Mouse (Mus musculus) myocyte (in vitro differentiated cells): Measurements from ENCODE around the gene Bmp6. TPM values are rescaled to one million over a fixed set of nuclear protein-coding genes. Genes with fewer than 3 reads are reported as not detected.
A peak's percentile ranks its signal among the peaks of the same experiment; 100 is the strongest.

Experiments
- H3K27me3 ChIP-seq: one replicate; pipeline ENCODE4 v1.6.1; 2011; ENCODE audit not compliant: control insufficient read depth, insufficient read depth, insufficient read length
- H3K36me3 ChIP-seq: one replicate; pipeline ENCODE4 v1.6.1; 2011; ENCODE audit not compliant: control insufficient read depth, insufficient read depth
- H3K4me2 ChIP-seq: one replicate; pipeline ENCODE4 v1.6.1; 2011; ENCODE audit warnings: low read depth, control low read depth
- H3K4me3 ChIP-seq: one replicate; pipeline ENCODE4 v1.5.1; 2011; ENCODE audit warnings: mild to moderate bottlenecking, control low read depth, moderate library complexity
- H3K79me2 ChIP-seq: one replicate; pipeline ENCODE4 v1.6.1; 2011; ENCODE audit not compliant: control insufficient read depth, insufficient read depth
- H3ac ChIP-seq: one replicate; pipeline ENCODE4 v1.6.1; 2011; ENCODE audit not compliant: control insufficient read depth, insufficient read length
- CEBPB ChIP-seq: IDR thresholded peaks from 2 replicates; pipeline ENCODE4 v1.6.1; 2011; ENCODE audit warnings: mild to moderate bottlenecking, moderate library complexity; ENCODE audit not compliant: poor library complexity, insufficient read depth, severe bottlenecking
- E2F4 ChIP-seq: IDR thresholded peaks from one replicate; pipeline ENCODE4 v1.6.1; 2011; ENCODE audit warnings: mild to moderate bottlenecking, control low read depth, moderate library complexity; ENCODE audit not compliant: insufficient read depth
- MAX ChIP-seq: IDR thresholded peaks from one replicate; pipeline ENCODE4 v1.6.1; 2011; ENCODE audit warnings: low read depth, mild to moderate bottlenecking, control low read depth
- MYOD1 ChIP-seq, 3 experiments: IDR thresholded peaks; one replicate each; pipeline ENCODE4 v1.6.1; 2011; ENCODE audit warnings: control low read depth in 2 of 3, low read depth in 2 of 3, mild to moderate bottlenecking in 2 of 3, moderate library complexity in 1 of 3; ENCODE audit not compliant: insufficient read length in 2 of 3, control insufficient read depth in 1 of 3
- MYOG ChIP-seq, 3 experiments: IDR thresholded peaks; one replicate each; pipeline ENCODE4 v1.6.1; 2011; ENCODE audit warnings: control low read depth in 2 of 3, low read depth in 2 of 3, mild to moderate bottlenecking in 2 of 3; ENCODE audit not compliant: insufficient read length in 2 of 3, control insufficient read depth in 1 of 3, insufficient read depth in 1 of 3
- POLR2A ChIP-seq: IDR thresholded peaks from one replicate; pipeline ENCODE4 v1.6.1; 2011; ENCODE audit warnings: low read depth, mild to moderate bottlenecking, control low read depth, moderate library complexity; ENCODE audit not compliant: insufficient read length
- POLR2AphosphoS2 ChIP-seq: IDR thresholded peaks from one replicate; pipeline ENCODE4 v1.6.1; 2011; ENCODE audit warnings: low read depth, control low read depth; ENCODE audit not compliant: insufficient read length
- REST ChIP-seq: IDR thresholded peaks from one replicate; pipeline ENCODE4 v1.6.1; 2011; ENCODE audit warnings: mild to moderate bottlenecking, control low read depth, moderate library complexity; ENCODE audit not compliant: insufficient read depth, insufficient read length
- SRF ChIP-seq: IDR thresholded peaks from one replicate; pipeline ENCODE4 v1.6.1; 2011; ENCODE audit warnings: low read depth; ENCODE audit not compliant: control insufficient read depth, insufficient read length
- TCF12 ChIP-seq: IDR thresholded peaks from one replicate; pipeline ENCODE4 v1.6.1; 2011; ENCODE audit warnings: mild to moderate bottlenecking, control low read depth; ENCODE audit not compliant: poor library complexity, insufficient read depth, severe bottlenecking
- TCF3 ChIP-seq: IDR thresholded peaks from one replicate; pipeline ENCODE4 v1.6.1; 2011; ENCODE audit warnings: low read depth, control low read depth; ENCODE audit not compliant: insufficient read length
- USF1 ChIP-seq: IDR thresholded peaks from one replicate; pipeline ENCODE4 v1.6.1; 2011; ENCODE audit warnings: low read depth, mild to moderate bottlenecking, control low read depth, moderate library complexity
- polyA plus RNA-seq: library from polyadenylated mRNA; unstranded; fragments of >200 nt; fragmentation: generic; extraction: Trizol; gene quantifications from one replicate; pipeline ENCODE4 v1.2.1, GENCODE M21; 2012; ENCODE audit warnings: missing spikeins

The Bmp6 gene
- polyA plus RNA-seq, 1 experiment: 0.06 TPM

DNA sequence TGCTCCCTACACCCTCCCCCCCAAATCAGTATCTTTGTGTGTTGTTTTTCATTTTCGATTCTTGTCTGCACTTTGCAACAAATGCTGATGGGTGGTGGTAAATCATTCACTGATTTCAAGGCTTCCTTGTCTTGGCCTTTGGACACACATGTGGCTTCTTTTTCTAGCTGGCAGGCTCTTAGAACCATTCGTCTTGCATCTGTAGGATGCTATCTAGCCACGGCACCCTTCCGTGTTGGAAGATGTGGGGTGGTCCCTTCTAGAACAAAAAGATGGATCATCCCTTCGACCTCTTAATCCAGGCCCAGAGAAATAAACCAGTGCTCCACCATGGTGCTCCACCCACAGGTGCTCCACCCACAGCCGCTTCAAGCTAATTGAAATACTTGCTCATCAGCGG lies 19.0 kb downstream of the Bmp6 start:
- H3ac ChIP-seq: no peak overlapping the region
- TF ChIP-seq USF1 (no peak), POLR2AphosphoS2 (no peak), MYOG (IDR thresholded peaks at IDR 0.05; ENCODE audit: control insufficient read depth in 1 of 3, insufficient read depth in 1 of 3, insufficient read length in 2 of 3, low read depth in 2 of 3) (no peak), TCF3 (no peak), CEBPB (no peak), POLR2A (no peak)
- peaks cover 5% of the 10 kb centered on the region for H3K27me3 ChIP-seq
- no peaks in the 10 kb centered on the region for H3K79me2 ChIP-seq
- no peaks in the 10 kb centered on the region for H3K36me3 ChIP-seq
- no peak overlapping the region for H3K4me2 ChIP-seq
- H3K4me3 ChIP-seq: no peak overlapping the region

DNA sequence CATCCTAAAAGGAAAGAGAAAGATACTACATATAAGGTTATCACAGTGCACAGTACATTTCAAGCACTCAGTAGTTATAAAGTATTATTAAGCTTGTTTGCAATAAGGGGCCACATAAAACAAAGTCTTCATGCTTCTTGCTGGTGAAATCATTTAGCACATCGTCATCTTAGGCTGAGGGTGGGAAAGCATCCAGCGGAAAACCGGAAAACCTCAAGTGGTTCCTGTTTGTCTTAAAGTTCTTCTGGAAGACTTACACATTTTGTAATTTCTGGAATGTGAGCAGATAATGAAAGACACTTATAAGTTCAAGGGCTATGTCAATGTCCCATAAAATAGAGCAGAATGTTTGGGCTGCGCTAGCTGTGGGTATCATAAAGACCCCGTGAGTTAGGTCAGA lies 24.7 kb downstream of the Bmp6 start:
- Histone ChIP-seq H3K79me2 (no peaks in the 10 kb centered on the region), H3K27me3 (peaks cover 5% of the 10 kb centered on the region), H3ac (no peak overlapping the region), H3K36me3 (no peaks in the 10 kb centered on the region), H3K4me3 (no peak overlapping the region), H3K4me2 (no peak overlapping the region)
- TF ChIP-seq MYOG (IDR thresholded peaks at IDR 0.05; ENCODE audit: control insufficient read depth in 1 of 3, insufficient read depth in 1 of 3, insufficient read length in 2 of 3, low read depth in 2 of 3) (no peak), USF1 (no peak), E2F4 (no peak), CEBPB (no peak), TCF12 (no peak), SRF (no peak), MYOD1 (IDR thresholded peaks at IDR 0.05; ENCODE audit: control insufficient read depth in 1 of 3, insufficient read length in 2 of 3, low read depth in 2 of 3) (no peak), POLR2AphosphoS2 (no peak), MAX (no peak), TCF3 (no peak)

DNA sequence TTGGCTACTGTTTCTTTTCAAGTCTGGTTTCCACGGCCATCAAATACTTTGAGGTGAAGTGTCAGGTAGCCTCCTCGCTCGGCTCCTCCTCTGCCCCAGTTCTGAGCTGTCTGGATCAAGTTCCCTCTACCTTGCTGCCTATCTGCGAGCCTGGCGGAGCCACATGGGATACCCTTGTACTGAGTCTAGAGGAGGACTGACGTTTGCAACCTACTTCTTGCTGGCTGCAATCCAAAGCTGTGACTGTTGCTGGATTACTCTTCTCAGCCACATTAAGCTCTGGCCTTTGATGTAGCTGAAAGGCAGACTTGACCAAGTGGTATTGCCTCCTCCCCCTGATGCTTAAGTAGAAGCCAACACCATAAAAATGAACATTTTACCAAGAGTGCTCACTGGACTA lies 31.2 kb downstream of the Bmp6 start:
- Histone ChIP-seq H3K27me3 (no peaks in the 10 kb centered on the region), H3ac (no peak overlapping the region), H3K79me2 (no peaks in the 10 kb centered on the region), H3K4me3 (no peak overlapping the region), H3K4me2 (no peak overlapping the region), H3K36me3 (no peaks in the 10 kb centered on the region)
- TF ChIP-seq E2F4 (no peak), TCF12 (no peak)

DNA sequence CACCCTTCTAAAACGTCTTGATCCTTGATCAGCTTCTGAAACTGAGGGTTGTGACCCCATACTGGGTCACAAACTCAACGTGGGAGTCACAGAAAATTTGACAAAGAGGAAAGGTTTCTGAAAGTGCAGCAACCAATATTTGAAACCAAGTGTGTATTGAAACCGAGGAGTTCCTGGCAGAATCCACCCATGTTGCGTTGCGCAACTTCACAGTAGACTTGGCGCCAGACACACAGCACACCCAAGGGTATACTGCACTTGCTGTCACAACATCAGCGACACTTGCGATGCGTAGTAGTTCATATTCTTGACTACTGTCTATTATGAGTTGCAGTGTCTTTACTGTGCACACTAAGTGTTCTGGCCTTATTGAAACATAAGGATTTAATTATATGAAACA lies 32.4 kb downstream of the Bmp6 start:
- no peak overlapping the region for H3K4me3 ChIP-seq
- no peak overlapping the region for H3ac ChIP-seq
- no peaks in the 10 kb centered on the region for H3K79me2 ChIP-seq
- no peaks in the 10 kb centered on the region for H3K36me3 ChIP-seq
- H3K4me2 ChIP-seq: no peak overlapping the region
- no peak for TF ChIP-seq POLR2A
- TF ChIP-seq USF1: no peak
- TF ChIP-seq CEBPB: 0 out of 2 replicates have a peak, but pooled peaks have one; percentile 13
- no peak for TF ChIP-seq REST
- TF ChIP-seq E2F4: no peak
- H3K27me3 ChIP-seq: no peaks in the 10 kb centered on the region

DNA sequence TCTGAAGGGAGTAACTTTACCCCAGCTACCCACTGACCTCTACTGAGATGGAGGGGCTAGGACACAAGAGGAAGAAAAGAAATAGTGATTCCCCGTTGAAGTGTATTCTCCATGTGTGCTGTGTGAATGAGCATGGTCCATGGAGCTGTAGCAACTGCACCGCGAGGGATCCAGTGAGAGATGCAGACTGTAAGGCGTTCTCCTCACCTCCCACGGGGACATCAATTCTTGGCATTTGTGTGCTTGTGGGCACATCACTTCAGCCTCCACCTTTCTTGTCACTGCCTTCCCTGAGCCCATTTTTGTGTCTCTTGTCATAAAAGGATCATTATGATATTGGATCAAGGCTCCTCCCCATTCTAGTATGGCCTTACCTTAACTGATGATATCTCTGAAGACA lies 34.9 kb downstream of the Bmp6 start:
- Histone ChIP-seq H3K4me3 (no peak overlapping the region), H3K36me3 (no peaks in the 10 kb centered on the region), H3ac (no peak overlapping the region), H3K79me2 (no peaks in the 10 kb centered on the region), H3K27me3 (no peaks in the 10 kb centered on the region), H3K4me2 (no peak overlapping the region)
- TF ChIP-seq SRF: no peak
- TF ChIP-seq POLR2A: no peak
- no peak for TF ChIP-seq MAX
- no peak for TF ChIP-seq E2F4
- TF ChIP-seq POLR2AphosphoS2: no peak
- TF ChIP-seq MYOD1 (IDR thresholded peaks at IDR 0.05; ENCODE audit: control insufficient read depth in 1 of 3, insufficient read length in 2 of 3, low read depth in 2 of 3): no peak
- TF ChIP-seq TCF3: no peak
- no peak for TF ChIP-seq CEBPB

DNA sequence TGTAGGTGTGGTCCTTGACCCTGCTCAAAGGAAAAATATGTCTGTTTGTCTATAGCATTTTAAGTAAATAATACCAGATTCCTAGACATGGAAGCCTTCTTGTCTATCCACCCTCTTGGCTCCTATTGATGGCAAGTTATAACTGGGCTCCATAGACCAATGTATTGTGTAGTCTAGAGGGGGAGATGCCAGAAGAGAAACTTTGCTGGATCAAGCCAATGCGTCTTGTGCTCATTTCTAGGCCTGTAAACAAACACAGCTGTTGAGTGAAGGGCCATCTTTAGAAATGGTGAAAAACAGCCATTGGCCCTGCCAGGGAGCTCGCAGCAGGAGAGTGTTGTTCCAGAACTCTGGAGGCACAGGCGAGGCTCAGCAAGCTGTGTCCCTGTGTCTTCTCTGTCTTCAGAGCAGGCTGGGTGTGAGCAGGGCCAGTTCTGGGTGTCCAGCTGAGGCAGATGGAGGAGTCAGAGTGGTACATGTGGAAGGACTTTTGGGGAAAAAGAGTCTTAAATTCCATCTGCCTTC lies 41.2 kb downstream of the Bmp6 start:
- no peaks in the 10 kb centered on the region for H3K36me3 ChIP-seq
- H3K4me2 ChIP-seq: no peak overlapping the region
- H3K79me2 ChIP-seq: no peaks in the 10 kb centered on the region

More for the DNA sequence above, 41.2 kb downstream of the Bmp6 start:
- no peak for TF ChIP-seq POLR2A
- no peak for TF ChIP-seq MAX
- TF ChIP-seq REST: no peak
- TF ChIP-seq POLR2AphosphoS2: no peak
- no peak for TF ChIP-seq TCF3
- Histone ChIP-seq H3K27me3 (no peaks in the 10 kb centered on the region), H3ac (no peak overlapping the region), H3K4me3 (no peak overlapping the region)
